Mouse (Mus musculus): ENCODE measurements around the gene Twist2. TPM values are rescaled to one million over a fixed set of nuclear protein-coding genes. Genes with fewer than 3 reads are reported as not detected.

The Twist2 gene
- polyA plus RNA-seq, 1 experiment from 2014 or later = 2.7 TPM

- Histone ChIP-seq H3K36me3 (ENCODE audit: control insufficient read depth, insufficient read depth, low read length) (no peaks in the 10 kb centered on the region), H3K4me2 (ENCODE audit: low read length) (no peak overlapping the region), H3K27ac (replicated peaks in 1 of 2; ENCODE audit: control insufficient read depth in 1 of 2, insufficient read depth in 1 of 2, low read depth in 2 of 2, low read length in 2 of 2) (no peak overlapping the region), H3K9me3 (ENCODE audit: control insufficient read depth, low read length) (0 out of 2 replicates have a peak, but pooled peaks cover 2% of the 10 kb centered on the region), H3K9ac (ENCODE audit: low read length) (no peak overlapping the region), H3K4me3 (ENCODE audit: control insufficient read depth in 1 of 2, insufficient read depth in 1 of 2, low read depth in 1 of 2, low read length in 2 of 2) (no peak overlapping the region), H3K27me3 (ENCODE audit: control insufficient read depth, insufficient read depth, low read length) (no peaks in the 10 kb centered on the region), H3K4me1 (ENCODE audit: control insufficient read depth in 2 of 2, insufficient read depth in 2 of 2, low read length in 2 of 2) (peaks cover 0 to 3% of the 10 kb centered on the region in 2 experiments; a peak in 1 of 4 replicates)
- ATAC-seq (ENCODE audit: insufficient number of reproducible peaks, insufficient read depth, low FRiP score, low read depth) = no peak
- WGBS = 66% methylated on average over 3 of the region's 3 CpGs
These were observed 17.1 kb upstream of the Twist2 start for GRCm38 (mm10) chr1:91784162-91784561.

DNA sequence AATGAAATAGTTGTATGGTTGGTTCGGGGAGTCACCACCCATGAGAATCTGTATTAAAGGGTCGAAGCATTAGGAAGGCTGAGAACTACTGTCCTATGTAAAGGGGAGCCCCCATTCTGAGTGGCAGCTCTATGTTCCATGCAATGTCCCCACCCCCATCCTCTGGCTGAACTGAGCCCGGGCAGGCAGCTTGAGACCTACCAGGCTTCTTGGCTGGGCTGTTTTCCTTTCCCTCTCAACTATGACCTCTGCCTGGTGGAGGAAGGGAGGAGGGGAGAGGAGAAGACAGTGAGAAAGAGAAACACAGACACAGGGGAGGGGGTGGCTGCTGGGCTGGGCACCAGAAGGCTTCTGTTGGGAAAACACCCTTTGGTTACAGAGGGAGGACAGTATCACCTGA is 1.9 kb upstream of the Twist2 start:
- Histone ChIP-seq H3K36me3 (ENCODE audit: control insufficient read depth, insufficient read depth, low read length) (no peaks in the 10 kb centered on the region), H3K9ac (ENCODE audit: low read length) (no peak overlapping the region), H3K9me3 (ENCODE audit: control insufficient read depth, low read length) (no peaks in the 10 kb centered on the region), H3K27ac (replicated peaks in 1 of 2; ENCODE audit: control insufficient read depth in 1 of 2, insufficient read depth in 1 of 2, low read depth in 2 of 2, low read length in 2 of 2) (no peak overlapping the region), H3K27me3 (ENCODE audit: control insufficient read depth, insufficient read depth, low read length) (peaks cover 63% of the 10 kb centered on the region), H3K4me3 (ENCODE audit: control insufficient read depth in 1 of 2, insufficient read depth in 1 of 2, low read depth in 1 of 2, low read length in 2 of 2) (no peak overlapping the region), H3K4me1 (ENCODE audit: control insufficient read depth in 2 of 2, insufficient read depth in 2 of 2, low read length in 2 of 2) (peaks cover 2 to 11% of the 10 kb centered on the region in 2 experiments; a peak in 3 of 4 replicates), H3K4me2 (ENCODE audit: low read length) (no peak overlapping the region)
- WGBS = 61% methylated on average over 3 of the region's 3 CpGs
- ATAC-seq (ENCODE audit: insufficient number of reproducible peaks, insufficient read depth, low FRiP score, low read depth) = no peak

- WGBS = 48% methylated on average over 13 of the region's 13 CpGs
- H3K27me3 ChIP-seq (ENCODE audit: control insufficient read depth, insufficient read depth, low read length) = peaks cover 67% of the 10 kb centered on the region
- peak overlapping the region; percentile 52 to 54; a peak in 3 of 4 replicates for H3K4me3 ChIP-seq (ENCODE audit: control insufficient read depth in 1 of 2, insufficient read depth in 1 of 2, low read depth in 1 of 2, low read length in 2 of 2)
- H3K4me1 ChIP-seq (ENCODE audit: control insufficient read depth in 2 of 2, insufficient read depth in 2 of 2, low read length in 2 of 2) = peaks cover 2 to 11% of the 10 kb centered on the region in 2 experiments; a peak in 3 of 4 replicates
- H3K9ac ChIP-seq (ENCODE audit: low read length) = no peak overlapping the region; the same call in 1 of the 2 replicates
- ATAC-seq (ENCODE audit: insufficient number of reproducible peaks, insufficient read depth, low FRiP score, low read depth) = 0 out of 2 replicates have a peak, but pooled peaks have one; percentile 18
- H3K27ac ChIP-seq (replicated peaks in 1 of 2; ENCODE audit: control insufficient read depth in 1 of 2, insufficient read depth in 1 of 2, low read depth in 2 of 2, low read length in 2 of 2) = no peak overlapping the region
- H3K9me3 ChIP-seq (ENCODE audit: control insufficient read depth, low read length) = no peaks in the 10 kb centered on the region
- peak overlapping the region; percentile 87 for H3K4me2 ChIP-seq (ENCODE audit: low read length)
- no peaks in the 10 kb centered on the region for H3K36me3 ChIP-seq (ENCODE audit: control insufficient read depth, insufficient read depth, low read length)
These were observed 913 bp upstream of the Twist2 start for GRCm38 (mm10) chr1:91800348-91800747.

DNA sequence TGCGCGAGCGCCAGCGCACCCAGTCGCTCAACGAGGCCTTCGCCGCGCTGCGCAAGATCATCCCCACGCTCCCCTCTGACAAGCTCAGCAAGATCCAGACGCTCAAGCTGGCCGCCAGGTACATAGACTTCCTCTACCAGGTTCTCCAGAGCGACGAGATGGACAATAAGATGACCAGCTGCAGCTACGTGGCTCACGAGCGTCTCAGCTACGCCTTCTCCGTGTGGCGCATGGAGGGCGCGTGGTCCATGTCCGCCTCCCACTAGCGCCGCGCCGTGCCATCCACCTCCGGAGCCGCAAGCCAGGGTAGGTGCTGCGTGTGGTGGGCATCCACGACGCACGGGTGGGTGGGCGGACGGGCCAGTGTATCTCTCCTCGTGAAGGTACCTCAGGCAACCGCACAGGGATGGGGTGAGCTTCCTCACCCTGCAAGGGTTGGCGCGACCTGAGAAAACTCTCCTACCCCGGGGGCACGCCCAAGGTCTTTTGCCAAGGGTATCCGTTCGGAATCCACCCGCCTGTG is 644 bp downstream of the Twist2 start:
- peak overlapping the region; percentile 87 for H3K4me2 ChIP-seq (ENCODE audit: low read length)
- WGBS = 2% methylated on average over 45 of the region's 45 CpGs
- H3K4me3 ChIP-seq (ENCODE audit: control insufficient read depth in 1 of 2, insufficient read depth in 1 of 2, low read depth in 1 of 2, low read length in 2 of 2) = peak overlapping the region; percentile 49 to 54
- peaks cover 72% of the 10 kb centered on the region for H3K27me3 ChIP-seq (ENCODE audit: control insufficient read depth, insufficient read depth, low read length)
- peak overlapping the region; percentile 38; the same call in 1 of the 2 replicates for H3K9ac ChIP-seq (ENCODE audit: low read length)
- no peak for ATAC-seq (ENCODE audit: insufficient number of reproducible peaks, insufficient read depth, low FRiP score, low read depth)
- peaks cover 2 to 11% of the 10 kb centered on the region in 2 experiments; a peak in 3 of 4 replicates for H3K4me1 ChIP-seq (ENCODE audit: control insufficient read depth in 2 of 2, insufficient read depth in 2 of 2, low read length in 2 of 2)
- H3K36me3 ChIP-seq (ENCODE audit: control insufficient read depth, insufficient read depth, low read length) = no peaks in the 10 kb centered on the region
- no peak overlapping the region for H3K27ac ChIP-seq (replicated peaks in 1 of 2; ENCODE audit: control insufficient read depth in 1 of 2, insufficient read depth in 1 of 2, low read depth in 2 of 2, low read length in 2 of 2)
- H3K9me3 ChIP-seq (ENCODE audit: control insufficient read depth, low read length) = no peaks in the 10 kb centered on the region

DNA sequence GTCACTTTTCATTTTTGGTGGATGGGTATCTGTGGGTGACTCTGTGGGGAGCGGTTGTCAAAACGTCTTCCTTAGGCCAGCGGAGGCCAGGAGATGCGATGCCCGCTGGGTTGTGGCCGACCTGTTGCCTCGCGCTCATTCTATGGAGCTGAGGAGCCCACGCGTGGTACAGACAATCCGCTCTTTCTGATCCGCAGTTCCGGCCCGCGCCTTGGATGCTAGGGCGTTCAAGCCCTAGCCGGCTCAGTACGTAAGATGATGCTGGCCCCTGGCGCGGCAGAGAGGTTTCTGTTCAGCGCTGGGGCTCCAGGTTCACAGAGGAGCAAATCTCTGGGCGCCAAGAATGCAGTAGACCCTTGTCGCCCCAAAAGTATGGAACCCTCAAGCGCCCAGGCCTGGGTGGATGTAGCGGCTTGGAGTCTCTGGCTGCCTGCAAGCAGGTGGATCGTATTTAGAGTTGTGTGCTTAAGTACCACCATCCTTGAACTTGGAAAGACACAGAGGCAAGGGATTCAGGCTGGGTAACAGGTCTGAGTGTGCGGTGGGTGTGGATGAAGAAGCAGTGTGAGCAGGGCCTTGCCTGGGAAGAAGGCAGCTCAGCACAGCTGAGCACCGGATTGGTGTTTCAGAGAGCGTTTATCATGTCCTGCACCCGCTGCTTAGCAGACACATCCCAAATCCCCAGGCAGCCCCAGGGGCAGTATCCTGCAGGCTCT is 1.3 kb downstream of the Twist2 start:
- Histone ChIP-seq H3K4me3 (ENCODE audit: control insufficient read depth in 1 of 2, insufficient read depth in 1 of 2, low read depth in 1 of 2, low read length in 2 of 2) (peak overlapping the region; percentile 49 to 54), H3K27ac (replicated peaks in 1 of 2; ENCODE audit: control insufficient read depth in 1 of 2, insufficient read depth in 1 of 2, low read depth in 2 of 2, low read length in 2 of 2) (no peak overlapping the region), H3K4me2 (ENCODE audit: low read length) (peak overlapping the region; percentile 87), H3K27me3 (ENCODE audit: control insufficient read depth, insufficient read depth, low read length) (peaks cover 72% of the 10 kb centered on the region), H3K9me3 (ENCODE audit: control insufficient read depth, low read length) (no peaks in the 10 kb centered on the region), H3K4me1 (ENCODE audit: control insufficient read depth in 2 of 2, insufficient read depth in 2 of 2, low read length in 2 of 2) (peaks cover 2 to 11% of the 10 kb centered on the region in 2 experiments; a peak in 3 of 4 replicates), H3K9ac (ENCODE audit: low read length) (peak overlapping the region; percentile 38; the same call in 1 of the 2 replicates), H3K36me3 (ENCODE audit: control insufficient read depth, insufficient read depth, low read length) (no peaks in the 10 kb centered on the region)
- ATAC-seq (ENCODE audit: insufficient number of reproducible peaks, insufficient read depth, low FRiP score, low read depth) = no peak
- WGBS = 8% methylated on average over 30 of the region's 30 CpGs

DNA sequence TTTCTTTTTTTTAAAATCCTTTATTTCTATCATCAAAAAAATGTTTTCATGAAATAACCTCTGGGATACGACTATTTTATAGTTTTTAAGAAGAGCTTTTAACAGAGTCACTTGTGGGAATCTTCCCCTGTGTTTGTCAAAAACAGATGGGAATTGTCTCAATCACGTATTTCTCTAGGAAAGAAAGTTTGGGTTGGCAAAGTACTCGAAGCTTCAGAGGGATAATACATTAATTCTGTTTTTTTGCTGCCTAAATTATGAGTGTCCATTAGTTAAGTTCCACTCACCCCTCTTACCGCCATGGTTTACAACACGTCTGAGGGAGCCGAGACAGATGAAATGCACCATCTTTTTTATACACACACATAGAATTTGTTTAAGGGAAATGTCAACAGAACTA is 2.2 kb downstream of the Twist2 start:
- ATAC-seq (ENCODE audit: insufficient number of reproducible peaks, insufficient read depth, low FRiP score, low read depth) = no peak
- no peak overlapping the region for H3K4me2 ChIP-seq (ENCODE audit: low read length)
- H3K27ac ChIP-seq (replicated peaks in 1 of 2; ENCODE audit: control insufficient read depth in 1 of 2, insufficient read depth in 1 of 2, low read depth in 2 of 2, low read length in 2 of 2) = no peak overlapping the region
- H3K36me3 ChIP-seq (ENCODE audit: control insufficient read depth, insufficient read depth, low read length) = no peaks in the 10 kb centered on the region
- H3K27me3 ChIP-seq (ENCODE audit: control insufficient read depth, insufficient read depth, low read length) = peaks cover 70% of the 10 kb centered on the region
- WGBS = 74% methylated on average over 6 of the region's 6 CpGs
- H3K4me1 ChIP-seq (ENCODE audit: control insufficient read depth in 2 of 2, insufficient read depth in 2 of 2, low read length in 2 of 2) = peaks cover 2 to 11% of the 10 kb centered on the region in 2 experiments; a peak in 3 of 4 replicates
- H3K4me3 ChIP-seq (ENCODE audit: control insufficient read depth in 1 of 2, insufficient read depth in 1 of 2, low read depth in 1 of 2, low read length in 2 of 2) = no peak overlapping the region
- no peaks in the 10 kb centered on the region for H3K9me3 ChIP-seq (ENCODE audit: control insufficient read depth, low read length)
- no peak overlapping the region for H3K9ac ChIP-seq (ENCODE audit: low read length)

DNA sequence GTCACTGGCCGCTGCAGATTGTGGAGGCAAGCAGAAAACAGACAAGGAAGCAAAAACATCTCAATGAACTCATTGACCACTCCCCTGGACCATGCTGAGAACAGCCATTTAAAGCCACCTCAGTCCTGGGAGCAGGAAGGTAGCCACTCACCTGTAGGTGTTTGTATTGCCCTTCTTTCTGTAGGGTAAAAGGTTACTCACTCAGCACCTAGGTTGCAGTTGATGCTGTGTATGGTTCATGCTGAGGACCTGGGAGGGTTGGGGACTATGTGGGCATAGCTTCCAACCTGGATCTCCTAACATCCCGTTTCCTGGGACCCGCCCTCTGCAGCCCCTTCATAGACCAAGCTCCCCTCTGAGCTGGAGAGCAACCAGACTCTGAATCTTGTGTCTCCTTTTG is 14.8 kb downstream of the Twist2 start:
- WGBS = 60% methylated on average over 3 of the region's 3 CpGs
- Histone ChIP-seq H3K4me3 (ENCODE audit: control insufficient read depth in 1 of 2, insufficient read depth in 1 of 2, low read depth in 1 of 2, low read length in 2 of 2) (no peak overlapping the region), H3K27ac (replicated peaks in 1 of 2; ENCODE audit: control insufficient read depth in 1 of 2, insufficient read depth in 1 of 2, low read depth in 2 of 2, low read length in 2 of 2) (no peak overlapping the region), H3K9ac (ENCODE audit: low read length) (no peak overlapping the region), H3K36me3 (ENCODE audit: control insufficient read depth, insufficient read depth, low read length) (no peaks in the 10 kb centered on the region), H3K27me3 (ENCODE audit: control insufficient read depth, insufficient read depth, low read length) (no peaks in the 10 kb centered on the region), H3K4me1 (ENCODE audit: control insufficient read depth in 2 of 2, insufficient read depth in 2 of 2, low read length in 2 of 2) (peaks cover 0 to 2% of the 10 kb centered on the region in 2 experiments; a peak in 1 of 4 replicates), H3K9me3 (ENCODE audit: control insufficient read depth, low read length) (no peaks in the 10 kb centered on the region), H3K4me2 (ENCODE audit: low read length) (no peak overlapping the region)
- ATAC-seq (ENCODE audit: insufficient number of reproducible peaks, insufficient read depth, low FRiP score, low read depth) = no peak
